Mouse (Mus musculus): Measurements from ENCODE around the gene Jam3.

DNA sequence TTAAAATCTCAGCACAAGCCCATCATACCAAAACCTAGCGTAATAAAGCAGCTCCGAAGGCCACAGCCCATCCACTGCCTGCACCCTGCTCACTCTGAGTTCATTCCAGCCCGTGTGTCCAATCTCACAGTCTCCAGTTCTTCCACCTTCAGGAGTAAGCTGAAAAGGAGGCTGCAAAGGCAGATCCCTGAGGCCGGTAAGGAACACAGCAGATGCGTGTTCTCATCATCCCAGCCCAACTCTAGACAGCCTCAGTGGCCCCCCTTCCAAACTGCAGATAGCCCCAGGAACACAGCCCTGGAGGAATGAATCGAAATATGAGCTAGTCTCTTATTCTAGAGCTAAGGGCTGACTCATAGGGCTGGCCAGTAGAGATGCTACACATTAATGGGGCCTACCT is 53.8 kb downstream of the Jam3 start:
- TF ChIP-seq CTCF (IDR thresholded peaks at IDR 0.05; ENCODE audit: extremely low read depth, insufficient read depth, low read length) (no peak), POLR2A (IDR thresholded peaks at IDR 0.05; ENCODE audit: extremely low read depth, insufficient read depth, low read length) (no peak)

All from cortical plate, adult 2 months (tissue).